Mouse (Mus musculus) kidney, adult 18-20 months (tissue): Measurements from ENCODE around the gene Nell1.

Source experiments
- DNase-seq: peaks from one replicate; pipeline ENCODE4 v3.0.0; 2021

The Nell1 gene

DNA sequence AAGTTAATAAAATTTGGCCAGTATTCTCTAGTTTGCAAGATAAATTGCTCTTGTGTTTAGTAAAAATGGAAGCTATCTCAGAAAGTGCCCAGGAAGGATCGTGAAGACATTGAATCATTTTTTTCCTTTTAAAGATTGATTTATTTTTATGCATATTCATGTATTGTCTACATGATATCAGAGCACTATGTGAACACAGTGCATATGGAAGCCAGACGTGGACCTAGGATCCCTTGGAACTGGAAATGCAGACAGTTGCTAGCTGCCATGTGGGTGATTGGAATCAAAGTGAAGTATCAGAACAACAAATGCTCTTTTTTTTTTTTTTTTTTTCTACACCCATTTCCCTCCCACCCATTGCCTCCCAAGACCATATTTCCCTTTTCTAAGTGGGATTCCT, 79.0 kb downstream of the Nell1 start:
- no peak for DNase-seq

DNA sequence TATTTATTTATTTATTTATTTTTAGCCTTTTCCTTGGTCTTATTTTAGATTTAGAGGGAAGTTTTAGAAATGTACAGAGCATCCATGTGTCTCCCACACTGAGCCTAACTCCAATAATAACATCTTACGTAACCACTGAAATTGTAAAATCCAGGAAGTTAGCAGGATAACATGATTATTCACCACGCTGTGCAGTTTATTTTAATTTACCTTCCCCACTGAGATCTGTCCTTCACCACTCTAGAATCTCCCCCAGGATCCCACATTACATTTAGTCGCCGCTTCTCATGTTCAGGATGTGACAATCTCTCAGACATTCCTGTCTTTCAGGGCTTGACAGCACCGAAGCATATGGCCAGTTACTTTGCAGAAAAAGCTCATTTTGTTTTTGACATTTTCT, 119.8 kb downstream of the Nell1 start:
- no peak for DNase-seq

DNA sequence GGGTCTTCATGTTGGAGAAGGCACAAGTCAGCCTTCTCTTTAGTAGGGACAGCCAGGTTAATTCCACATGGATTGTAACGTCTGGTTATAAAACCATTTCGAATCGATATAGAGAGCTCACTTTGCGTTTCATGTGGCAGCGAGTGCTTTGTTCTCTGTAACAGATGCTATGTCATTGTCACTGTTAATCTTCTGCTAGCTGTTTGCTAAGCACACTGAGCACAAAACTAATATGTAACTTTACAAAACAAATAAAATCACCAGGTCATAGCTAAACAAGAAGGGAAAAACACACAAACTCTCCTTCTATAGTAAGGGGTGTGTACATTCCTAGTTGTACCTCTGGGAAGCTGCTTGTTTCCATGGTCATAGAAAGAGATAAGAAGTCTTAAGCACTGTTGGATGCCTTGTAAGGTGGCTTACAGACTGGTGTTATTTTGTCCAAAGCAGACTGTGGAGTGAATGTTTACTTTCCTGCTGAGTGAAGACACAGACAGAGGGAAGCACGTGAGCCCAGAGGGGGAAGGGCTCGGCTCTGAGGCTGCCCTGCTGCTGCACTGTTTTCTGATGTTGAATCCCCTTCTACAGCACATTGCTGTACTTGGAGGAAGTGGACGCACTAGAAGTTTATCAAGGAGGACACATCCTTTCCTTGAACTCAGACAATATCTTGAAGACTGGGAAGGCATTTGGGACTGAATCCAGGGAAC, 131.1 kb downstream of the Nell1 start:
- no peak for DNase-seq

DNA sequence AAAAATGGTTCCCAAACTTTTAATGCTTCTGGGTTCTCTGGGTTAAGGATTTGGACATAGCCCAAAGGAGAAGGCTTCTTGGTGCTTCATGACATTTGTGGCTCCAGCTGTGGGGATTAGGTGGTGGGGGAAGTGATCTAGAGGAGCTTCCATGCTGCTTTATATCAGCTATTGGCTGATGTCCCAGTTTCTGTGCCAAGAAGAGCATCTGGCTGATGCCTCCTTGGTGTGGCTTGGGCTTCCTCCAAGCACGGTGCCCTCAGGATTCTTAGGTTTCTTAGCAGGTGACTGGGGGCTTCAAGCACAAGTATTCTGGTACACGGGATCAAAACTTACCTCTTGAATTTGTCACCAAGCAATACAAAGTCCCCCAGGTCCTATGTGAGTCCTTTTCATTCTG, 132.6 kb downstream of the Nell1 start:
- DNase-seq = no peak

DNA sequence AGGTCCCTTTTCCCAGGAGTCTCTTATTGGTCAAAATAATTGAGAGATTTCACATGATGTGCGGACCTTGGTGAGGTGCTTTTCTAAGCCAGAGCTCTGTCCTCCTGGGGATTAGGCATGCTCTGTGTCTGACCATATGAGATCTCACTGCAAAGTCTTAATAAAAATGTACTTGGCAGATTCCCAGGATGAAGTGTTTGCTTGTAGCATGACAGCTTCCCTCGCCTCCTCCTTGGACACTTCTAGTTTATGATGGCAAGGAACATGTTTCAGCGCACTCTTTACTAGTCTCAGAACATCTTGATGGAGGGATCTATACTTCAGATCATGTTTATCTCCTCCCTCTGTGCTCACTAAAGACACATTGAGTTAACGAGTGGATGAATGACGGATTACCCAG, 143.7 kb downstream of the Nell1 start:
- no peak for DNase-seq

DNA sequence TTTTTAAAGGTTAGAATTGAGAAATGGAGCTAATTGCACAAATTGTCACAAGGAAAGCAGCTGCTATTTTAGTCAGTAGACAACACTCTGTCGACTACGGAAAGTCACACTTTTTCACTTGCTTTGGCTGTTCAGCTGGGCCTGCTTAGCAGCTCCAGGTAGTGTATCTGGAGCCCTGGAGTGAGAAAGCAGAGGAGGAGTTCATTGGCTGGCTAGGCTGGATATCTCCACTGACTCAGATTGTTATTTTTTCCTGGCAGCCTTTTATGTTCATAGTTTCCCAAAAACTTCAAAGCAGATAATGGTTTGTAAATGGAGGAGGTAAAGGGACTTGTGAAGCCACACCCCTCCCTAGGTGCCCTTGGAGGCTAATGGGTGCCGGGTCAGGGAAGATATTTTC, 163.0 kb downstream of the Nell1 start:
- no peak for DNase-seq

DNA sequence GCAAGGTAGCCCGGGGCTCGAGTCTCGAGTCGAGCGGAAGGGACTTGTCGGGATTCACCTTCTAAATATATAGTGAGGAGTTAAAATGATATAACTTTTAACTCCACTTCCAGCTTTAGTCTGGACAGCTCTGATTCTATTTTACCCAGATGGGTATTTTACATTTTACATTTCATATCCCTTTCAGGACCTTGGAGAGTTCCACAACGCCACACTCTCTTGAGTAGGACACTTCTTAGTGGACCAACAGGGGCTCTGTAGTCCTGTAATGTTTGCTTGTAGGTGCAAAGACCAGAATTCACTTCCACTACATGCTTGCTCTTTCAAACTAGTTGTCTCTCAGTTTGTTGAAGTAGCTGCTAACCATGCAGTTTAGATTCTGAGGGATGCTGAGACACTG, 174.7 kb downstream of the Nell1 start:
- DNase-seq = no peak

DNA sequence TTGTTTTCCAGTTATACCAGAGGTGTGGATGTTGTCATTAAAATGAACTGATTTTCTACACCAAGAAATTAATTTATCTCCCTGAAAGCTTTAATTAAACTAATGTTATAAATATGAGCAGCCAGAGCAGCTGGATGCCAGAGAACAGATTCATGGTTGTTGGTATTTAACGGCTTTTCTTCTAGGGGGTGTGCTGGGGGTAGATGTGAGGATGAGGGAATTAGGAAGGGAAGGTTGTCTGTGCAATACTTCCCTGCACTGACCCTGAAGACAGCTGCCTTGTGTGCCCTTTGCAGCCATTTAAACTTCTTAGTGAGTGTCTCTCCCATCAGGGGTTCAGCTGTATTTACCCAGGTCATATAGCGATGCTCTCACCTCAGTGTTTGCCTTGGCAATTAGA, 176.2 kb downstream of the Nell1 start:
- DNase-seq = no peak

DNA sequence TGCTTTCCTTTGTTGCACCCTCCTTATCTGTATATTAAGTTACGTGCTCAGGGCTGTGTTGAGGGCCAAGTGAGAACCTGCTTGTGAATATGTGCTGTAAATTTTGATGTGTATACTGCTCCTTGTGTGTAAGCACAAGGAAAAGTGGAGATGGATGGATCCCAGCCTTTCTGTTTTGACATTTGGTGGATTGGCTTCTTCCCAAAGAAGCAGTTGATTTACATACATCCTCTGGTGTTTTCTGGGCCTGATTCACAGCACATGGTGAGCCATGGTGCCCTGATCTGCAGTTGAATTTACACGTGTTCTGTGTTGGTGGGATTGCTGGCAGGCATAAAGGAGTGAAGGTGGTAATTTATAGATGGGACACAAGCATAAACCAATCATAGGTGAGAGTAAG, 179.0 kb downstream of the Nell1 start:
- DNase-seq = no peak

DNA sequence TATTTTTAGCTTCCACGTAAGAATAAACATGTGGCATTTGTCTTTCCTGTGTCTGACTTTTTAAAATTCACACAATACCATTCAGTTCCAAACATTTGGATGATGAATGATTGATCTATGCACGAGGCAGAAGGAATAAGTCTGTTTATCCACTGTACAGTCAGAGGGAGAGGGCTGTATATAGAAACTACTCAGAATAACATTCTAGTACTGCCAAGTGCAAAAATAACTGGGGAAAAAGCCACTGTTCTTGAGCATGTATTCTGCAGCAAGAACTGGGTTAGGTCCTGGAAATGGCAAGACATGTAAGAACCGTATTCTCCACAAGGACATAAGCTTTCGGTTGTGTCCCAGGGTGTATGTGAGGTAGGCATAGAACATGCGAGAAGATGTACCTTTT, 187.9 kb downstream of the Nell1 start:
- DNase-seq = no peak

DNA sequence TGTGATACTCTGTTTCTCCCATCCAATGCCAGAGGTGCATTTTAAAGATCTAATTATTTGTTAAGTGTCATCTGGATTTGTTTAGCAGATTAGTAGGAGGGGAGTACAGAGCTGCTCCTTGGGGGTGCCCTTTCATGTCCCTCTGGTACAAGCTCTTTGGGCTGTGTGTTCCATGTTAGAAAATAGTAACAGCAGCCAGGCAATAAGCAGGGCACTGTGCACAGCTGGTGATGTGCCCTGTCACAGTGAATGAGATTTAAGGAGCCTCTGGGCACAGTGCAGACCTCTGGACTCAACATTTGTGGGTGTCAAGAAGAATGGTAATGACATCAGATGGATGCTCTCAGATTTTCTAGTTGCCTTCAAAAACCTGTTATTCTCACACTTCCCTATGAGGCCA, 194.1 kb downstream of the Nell1 start:
- DNase-seq = no peak

DNA sequence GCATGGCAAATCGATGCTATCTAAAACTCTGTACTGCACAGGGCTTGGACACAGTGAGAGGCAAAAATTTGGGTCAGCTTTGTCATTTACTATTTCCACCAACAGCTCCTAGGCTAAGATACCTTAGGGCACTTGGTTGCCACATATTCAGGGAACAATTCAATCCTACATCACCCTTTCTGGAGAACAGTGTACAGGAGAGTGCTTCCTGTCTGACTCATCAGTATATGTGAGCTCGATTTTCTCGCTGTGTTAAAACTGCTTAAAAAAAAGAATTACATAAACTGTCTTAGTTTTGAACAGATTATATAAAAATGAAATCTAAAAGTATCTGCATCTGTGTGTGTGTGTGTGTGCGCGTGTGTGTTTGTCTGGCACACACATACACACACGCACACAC, 211.6 kb downstream of the Nell1 start:
- no peak for DNase-seq

DNA sequence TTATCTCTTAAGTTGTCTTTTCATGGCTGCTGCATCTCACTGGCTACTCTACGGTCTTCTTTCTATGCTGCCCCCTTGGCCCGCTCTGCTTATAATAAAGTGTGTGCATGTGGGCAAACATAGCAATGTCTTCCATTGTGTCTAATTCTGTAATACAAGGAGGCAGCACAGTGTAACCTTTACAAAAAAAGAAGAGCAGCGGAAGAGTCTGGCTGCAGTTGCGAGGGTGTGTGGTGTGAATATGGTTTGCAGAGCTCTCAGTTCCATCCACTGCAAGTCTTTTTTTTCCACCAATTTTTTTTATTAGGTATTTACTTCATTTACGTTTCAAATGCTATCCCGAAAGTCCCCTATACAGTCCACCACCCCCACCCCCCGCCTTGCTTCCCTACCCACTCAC, 219.3 kb downstream of the Nell1 start:
- no peak for DNase-seq

DNA sequence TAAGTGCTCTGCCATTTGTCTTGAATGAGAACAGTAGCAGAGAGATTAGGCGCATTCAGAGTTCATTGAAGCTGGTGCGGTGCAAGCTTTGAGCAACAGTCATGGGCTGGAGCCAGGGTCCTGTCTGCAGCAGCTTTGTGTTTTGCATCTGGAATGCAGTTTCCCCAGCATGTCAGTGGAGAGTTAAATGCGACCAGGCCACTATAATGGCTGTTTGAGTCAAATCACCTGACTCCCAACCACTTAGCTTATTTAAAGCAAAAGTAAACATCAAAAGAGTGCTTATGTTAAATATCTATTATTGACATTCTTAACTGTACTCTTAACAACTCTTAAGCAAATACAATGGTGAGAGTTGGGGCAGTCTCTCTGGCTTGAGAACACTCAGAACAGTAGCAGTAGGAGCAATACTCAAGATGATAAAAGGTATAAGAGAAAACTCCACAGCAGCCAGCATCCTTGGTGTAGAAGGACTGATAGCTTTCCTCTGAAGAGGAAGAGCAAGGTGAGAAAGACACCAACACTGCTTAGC, 220.5 kb downstream of the Nell1 start:
- no peak for DNase-seq

DNA sequence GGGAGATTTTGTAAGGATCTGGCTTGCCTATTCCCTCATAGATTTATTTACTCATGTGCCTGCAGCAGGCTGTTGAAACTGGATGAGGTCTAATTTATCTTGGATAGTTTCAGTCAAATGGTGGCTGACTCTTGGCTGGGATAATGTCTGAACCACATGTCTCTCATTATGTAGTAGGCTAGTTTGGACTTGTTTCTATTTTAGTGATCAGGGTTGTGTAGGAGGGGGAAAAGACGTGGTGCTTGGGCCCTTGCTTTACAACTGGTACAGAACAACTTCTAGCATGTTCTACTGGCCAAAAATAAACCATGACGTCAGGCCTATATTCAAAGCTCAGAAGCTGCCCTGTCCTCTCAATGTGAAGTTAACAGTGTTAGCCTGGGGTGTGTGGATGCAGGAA, 230.6 kb downstream of the Nell1 start:
- no peak for DNase-seq

DNA sequence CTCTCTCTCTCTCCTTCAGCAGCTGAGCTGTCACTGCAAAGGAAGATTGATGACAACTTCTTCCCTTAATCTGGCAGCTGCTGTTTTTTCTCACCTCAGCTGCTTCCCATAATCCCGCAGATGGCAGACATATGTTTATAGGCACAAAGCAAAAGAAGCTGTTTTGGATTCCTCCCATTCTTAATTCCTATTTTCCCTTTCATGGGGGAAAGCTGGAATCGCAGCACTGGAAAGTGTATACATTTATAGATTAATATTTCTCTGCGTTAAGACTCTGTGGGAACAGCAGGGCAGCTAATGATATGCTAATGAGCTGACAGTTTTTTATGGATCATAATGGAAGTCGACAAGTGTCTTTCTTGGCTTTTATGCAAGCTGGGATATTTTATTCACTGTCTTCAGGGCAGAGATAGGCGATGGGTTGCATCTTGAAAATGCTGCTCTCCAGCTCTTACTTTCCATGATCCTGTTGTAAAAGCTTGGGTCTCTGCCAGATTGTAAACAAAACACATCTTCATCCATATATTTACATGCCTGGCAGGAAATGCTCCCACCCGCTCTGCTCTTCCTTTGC, 236.1 kb downstream of the Nell1 start:
- DNase-seq = no peak

DNA sequence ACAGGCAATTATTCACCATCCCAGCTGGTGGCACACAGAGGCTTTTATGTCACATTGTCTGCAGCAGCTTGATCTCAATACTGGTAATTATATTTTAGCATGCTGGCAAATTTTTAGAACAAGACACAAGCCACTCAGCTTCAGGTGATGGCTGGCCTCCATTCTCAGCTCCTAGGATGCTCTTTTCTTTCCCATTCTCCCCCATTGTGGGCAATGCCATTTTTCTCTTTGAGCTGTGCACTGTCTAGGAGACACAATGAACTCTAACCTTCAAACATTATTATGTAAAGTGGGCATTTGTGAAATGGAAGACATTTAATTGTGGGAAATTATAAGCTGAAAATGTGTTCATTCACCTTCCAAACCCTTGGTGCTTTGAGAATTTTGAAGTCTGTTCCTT, 247.2 kb downstream of the Nell1 start:
- no peak for DNase-seq

DNA sequence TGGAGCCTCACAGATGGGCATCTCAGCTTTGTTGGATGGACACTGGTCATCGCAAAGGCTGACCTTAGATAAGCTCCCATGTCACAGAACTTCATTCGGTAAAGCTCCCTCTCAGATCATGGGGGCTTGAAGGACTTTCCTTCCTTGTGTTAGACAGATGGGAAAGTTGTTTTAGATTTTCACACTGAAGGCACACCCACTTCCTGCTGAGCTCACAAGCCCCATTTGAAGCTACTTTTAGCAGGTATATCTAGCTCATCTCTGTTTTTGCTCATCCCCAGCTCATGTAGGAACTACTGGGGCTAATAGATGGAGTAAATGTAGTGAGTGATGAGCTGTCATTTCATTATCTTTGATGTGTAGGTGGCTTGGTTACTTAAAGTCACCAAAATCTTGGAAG, 252.0 kb downstream of the Nell1 start:
- DNase-seq = no peak

DNA sequence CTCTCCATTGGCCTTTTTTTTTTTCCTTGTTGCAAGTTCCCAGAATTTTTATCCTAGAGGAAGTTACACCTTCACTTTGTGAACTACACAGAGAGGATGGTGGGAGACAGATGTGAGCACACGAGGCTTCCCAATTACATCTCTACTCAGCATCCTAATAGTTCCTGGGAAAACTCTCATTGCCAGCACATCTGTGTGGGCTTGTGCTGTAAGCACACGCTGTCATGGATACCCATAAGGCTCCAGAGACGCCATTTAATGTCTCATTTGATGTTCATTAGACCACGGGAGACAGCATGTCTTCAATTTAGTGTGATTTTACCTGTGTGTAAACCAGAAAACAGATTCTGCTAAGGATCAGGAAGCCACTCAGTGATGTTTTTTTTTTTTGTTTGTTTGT, 253.6 kb downstream of the Nell1 start:
- no peak for DNase-seq

DNA sequence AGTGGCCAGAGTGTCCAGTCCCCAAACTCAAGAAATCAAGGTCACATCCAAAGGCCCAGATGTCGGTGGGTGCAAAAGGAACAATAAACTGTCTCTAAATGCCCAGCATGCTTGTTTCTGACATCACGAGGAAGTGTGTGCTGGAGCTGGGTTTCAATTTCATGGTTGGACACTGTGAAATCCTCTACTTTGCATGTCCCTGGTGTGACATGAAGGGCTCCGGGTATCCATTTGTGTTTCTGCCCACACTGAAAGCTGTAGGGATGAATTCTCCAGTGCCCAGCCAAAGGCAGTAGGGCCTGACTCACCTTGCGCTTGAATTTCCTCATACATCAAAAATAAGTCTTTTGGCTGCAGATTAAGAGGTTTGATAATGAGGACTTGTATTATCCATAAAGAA, 266.5 kb downstream of the Nell1 start:
- no peak for DNase-seq

DNA sequence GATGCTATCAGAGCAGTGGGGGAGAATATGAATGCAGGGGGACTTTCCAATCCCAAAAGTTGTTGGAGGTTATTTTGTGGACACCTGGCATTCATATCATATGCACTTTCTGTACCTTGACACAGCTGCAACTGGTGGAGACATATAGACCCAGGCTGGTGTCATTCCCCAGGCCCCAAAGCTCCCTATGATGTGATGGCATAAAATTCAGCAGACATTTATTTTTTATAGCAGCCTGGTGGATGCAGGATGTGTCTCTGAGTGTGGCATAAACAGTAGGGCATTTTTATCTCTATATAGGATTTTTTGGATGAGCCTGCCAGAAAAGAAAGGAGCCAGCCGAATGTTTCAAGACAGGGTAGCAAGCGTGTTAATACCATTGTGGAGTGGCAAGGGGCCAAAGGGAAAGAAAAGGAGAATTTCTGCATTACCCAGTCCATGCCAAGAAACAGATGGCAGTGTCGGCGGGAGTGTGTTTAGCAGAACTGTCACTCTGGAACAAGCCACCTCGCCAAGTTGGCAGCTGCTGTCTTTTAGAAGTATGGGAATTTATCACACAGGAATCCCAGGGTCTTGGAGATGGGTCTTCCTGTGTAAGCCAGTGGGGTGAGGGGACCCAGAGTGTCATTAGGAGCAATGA, 267.1 kb downstream of the Nell1 start:
- no peak for DNase-seq

DNA sequence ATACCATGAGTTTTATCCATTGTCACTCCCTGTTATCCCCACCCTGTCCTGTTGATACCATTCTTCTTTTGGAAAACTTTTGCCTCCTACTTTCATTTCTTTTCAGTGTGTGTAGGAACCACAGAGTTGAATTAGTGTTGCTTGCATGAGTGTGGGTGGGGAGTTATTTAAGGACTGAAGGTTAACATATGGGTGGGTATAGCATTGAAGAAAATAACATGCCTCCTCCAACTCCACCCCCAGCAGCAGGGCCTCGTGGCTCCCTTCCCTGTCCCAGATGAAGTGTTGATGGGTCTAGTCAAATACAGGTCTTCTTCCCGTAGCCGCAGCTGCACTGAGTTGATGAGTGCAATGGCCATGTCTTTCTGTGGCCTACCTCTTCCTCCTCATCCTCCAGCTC, 278.5 kb downstream of the Nell1 start:
- DNase-seq = no peak

DNA sequence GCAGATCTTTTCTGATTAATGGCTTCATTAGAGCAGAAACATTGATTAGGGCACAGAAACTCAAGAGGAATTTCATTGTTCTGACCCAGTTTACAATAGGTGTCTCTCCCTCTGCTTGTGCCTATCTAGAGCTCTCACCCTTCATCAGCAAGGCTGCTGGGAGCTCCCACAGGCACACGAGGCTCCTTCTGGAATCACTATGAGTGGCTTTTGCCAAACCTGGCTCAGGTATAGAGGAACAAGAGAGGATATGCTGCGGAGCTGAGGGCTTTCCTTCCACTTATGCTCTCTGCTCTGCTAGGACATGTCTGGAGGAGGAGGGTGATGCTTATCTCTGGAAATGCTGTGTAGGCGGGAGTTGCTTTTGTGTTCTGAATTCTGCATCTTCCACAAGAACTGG, 285.4 kb downstream of the Nell1 start:
- no peak for DNase-seq

DNA sequence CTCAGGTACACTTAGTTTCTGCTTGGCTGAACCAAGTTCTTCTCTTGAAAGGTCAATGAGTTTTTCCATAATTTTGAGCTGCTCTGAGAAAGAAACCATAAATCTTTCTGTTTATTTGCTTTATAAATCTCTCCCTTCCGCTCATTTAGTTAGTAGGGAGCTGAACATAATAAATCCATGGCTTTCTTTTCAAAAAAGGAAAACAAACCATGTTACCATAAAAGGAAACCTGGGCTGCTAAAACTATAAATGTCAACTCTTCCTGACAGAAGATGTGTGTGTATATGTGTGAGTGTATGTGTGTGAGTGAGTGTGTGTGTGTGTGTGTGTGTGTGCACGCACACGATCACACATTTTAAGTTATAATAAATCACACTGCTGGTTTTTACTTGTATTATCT, 320.8 kb downstream of the Nell1 start:
- no peak for DNase-seq

DNA sequence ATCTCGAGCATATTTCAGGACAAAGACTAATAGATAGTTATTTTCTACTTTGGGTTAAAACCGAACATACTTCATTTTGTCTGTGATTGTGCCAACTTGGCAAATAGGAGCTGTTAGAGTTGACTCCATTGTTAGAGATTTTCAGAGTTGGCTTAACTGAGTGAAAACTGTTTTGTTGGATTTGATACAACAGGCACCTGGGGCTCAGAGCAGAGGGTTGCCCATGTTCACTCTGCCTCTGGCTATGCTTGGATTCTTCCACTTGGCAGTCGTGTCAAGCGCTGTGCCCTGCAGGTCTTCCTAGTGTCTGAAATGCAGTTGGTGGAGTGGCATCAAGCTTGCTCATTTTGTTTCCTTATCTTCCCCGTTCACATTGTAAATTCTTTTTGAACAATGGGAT, 363.6 kb downstream of the Nell1 start:
- DNase-seq = no peak
